ENCODE assay signal across 7 mouse cellular contexts in genomic region chr16:5049182-5049773, GRCm38 (mm10). TPM values are rescaled to one million over a fixed set of nuclear protein-coding genes. Genes with fewer than 3 reads are reported as not detected.
A peak's percentile ranks its signal among the peaks of the same experiment; 100 is the strongest.
DNase-seq lines count a peak whose midpoint lies in the region; ATAC-seq and TF ChIP-seq lines count a peak whose summit lies in the region.

No protein-coding gene starts in this region.

- peak overlapping the region; percentile 57 for H3K4me2 ChIP-seq in embryonic facial prominence, embryonic 14.5 days (ENCODE audit: low read depth, low read length)
- H3K4me2 ChIP-seq in midbrain, embryonic 16.5 days (ENCODE audit: low read length): peak overlapping the region; percentile 97

- H3K9me3 ChIP-seq in embryonic facial prominence, embryonic 14.5 days (ENCODE audit: control insufficient read depth, low read length): no peaks in the 10 kb centered on the region
- no peaks in the 10 kb centered on the region for H3K9me3 ChIP-seq in midbrain, embryonic 16.5 days (replicated peaks; ENCODE audit: control insufficient read depth, low read length, poor library complexity, severe bottlenecking)

- H3K4me3 ChIP-seq in testis, adult 2 months (ENCODE audit: control insufficient read depth, low read depth, low read length): peak overlapping the region; percentile 89
- H3K4me3 ChIP-seq in embryonic facial prominence, embryonic 14.5 days (ENCODE audit: low read depth, low read length): peak overlapping the region; percentile 86
- peak overlapping the region; percentile 97 for H3K4me3 ChIP-seq in midbrain, embryonic 16.5 days (ENCODE audit: low read depth, low read length)

- TF ChIP-seq CTCF in testis, adult 2 months (IDR thresholded peaks at IDR 0.05; ENCODE audit: control insufficient read depth, insufficient read depth, insufficient replicate concordance, low read depth, low read length): no peak

- peak; percentile 34 for ATAC-seq in embryonic facial prominence, embryonic 14.5 days (ENCODE audit: low read depth)
- ATAC-seq in midbrain, embryonic 16.5 days: peak; percentile 66

- peak overlapping the region; percentile 92 for H3K27ac ChIP-seq in testis, adult 2 months (ENCODE audit: control insufficient read depth, insufficient read depth, low read depth, low read length)
- peak overlapping the region; percentile 93 for H3K27ac ChIP-seq in embryonic facial prominence, embryonic 14.5 days (replicated peaks; ENCODE audit: low read depth, low read length)
- H3K27ac ChIP-seq in midbrain, embryonic 16.5 days (ENCODE audit: low read length): peak overlapping the region; percentile 90

- peaks cover 4% of the 10 kb centered on the region for H3K4me1 ChIP-seq in testis, adult 2 months (ENCODE audit: control insufficient read depth, insufficient read depth, low read length)
- H3K4me1 ChIP-seq in embryonic facial prominence, embryonic 14.5 days (ENCODE audit: control insufficient read depth, insufficient read depth, low read length): peaks cover 16% of the 10 kb centered on the region
- H3K4me1 ChIP-seq in midbrain, embryonic 16.5 days (ENCODE audit: control insufficient read depth, insufficient read depth, low read length): peaks cover 28% of the 10 kb centered on the region

- no peak for DNase-seq in testis, postnatal 10 days (ENCODE audit: low spot score)
- DNase-seq in embryonic facial prominence, embryonic 14.5 days (ENCODE audit: low spot score): no peak
- peak; percentile 7 for DNase-seq in large intestine, adult 2 months (ENCODE audit: low read depth, low spot score)
- DNase-seq in right cerebral cortex, postnatal 25 days: no peak
- no peak for DNase-seq in ovary, postnatal 36 days (ENCODE audit: low spot score)

- no peak for TF ChIP-seq POLR2A in testis, adult 2 months (IDR thresholded peaks at IDR 0.05; ENCODE audit: control insufficient read depth, low read depth, low read length)

- H3K36me3 ChIP-seq in testis, adult 2 months (ENCODE audit: control insufficient read depth, insufficient read depth, low read length): peaks cover 1% of the 10 kb centered on the region; the same call in 1 of the 2 replicates
- peaks cover 47% of the 10 kb centered on the region for H3K36me3 ChIP-seq in embryonic facial prominence, embryonic 14.5 days (ENCODE audit: control insufficient read depth, insufficient read depth, low read length)
- H3K36me3 ChIP-seq in midbrain, embryonic 16.5 days (ENCODE audit: control insufficient read depth, insufficient read depth, low read length): peaks cover 12% of the 10 kb centered on the region

- H3K9ac ChIP-seq in embryonic facial prominence, embryonic 14.5 days (ENCODE audit: low read depth, low read length): peak overlapping the region; percentile 88
- peak overlapping the region; percentile 91 for H3K9ac ChIP-seq in midbrain, embryonic 16.5 days (ENCODE audit: low read depth, low read length)

- no peaks in the 10 kb centered on the region for H3K27me3 ChIP-seq in testis, adult 2 months (ENCODE audit: control insufficient read depth, insufficient read depth, low read length)
- no peaks in the 10 kb centered on the region for H3K27me3 ChIP-seq in embryonic facial prominence, embryonic 14.5 days (replicated peaks; ENCODE audit: control insufficient read depth, insufficient read depth, low read length)
- H3K27me3 ChIP-seq in midbrain, embryonic 16.5 days (ENCODE audit: control insufficient read depth, insufficient read depth, low read depth, low read length): no peaks in the 10 kb centered on the region

- under 1% methylated on average over 32 of the region's 38 CpGs for WGBS in embryonic facial prominence, embryonic 14.5 days
- under 1% methylated on average over 38 of the region's 38 CpGs for WGBS in large intestine, adult 2 months
- under 1% methylated on average over 38 of the region's 38 CpGs for WGBS in midbrain, embryonic 16.5 days

RNA-seq across cellular contexts. Expression of gene Glyr1, which starts 0.4 kb away (rescaled TPM):
- polyA plus RNA-seq in testis, adult 2 months (2012; rRNA removed): 44.5 and 45.3 TPM in 2 replicates
- polyA plus RNA-seq in embryonic facial prominence, embryonic 14.5 days (2014; fragmentation: Nextera tagmentation; extraction: Ambion mirVana): 91.3 and 96.0 TPM in 2 replicates
- 52.5 and 65.5 TPM in 2 replicates for polyA plus RNA-seq in large intestine, adult 2 months (2012; rRNA removed)
- polyA plus RNA-seq in midbrain, embryonic 16.5 days (2015; fragmentation: Nextera tagmentation; extraction: Ambion mirVana): 194 and 204 TPM in 2 replicates

RNA-seq across cellular contexts. Expression of gene Ubn1, which starts 0.6 kb away (rescaled TPM):
- polyA plus RNA-seq in testis, adult 2 months (2012; rRNA removed): 26.8 and 28.4 TPM in 2 replicates
- 24.0 and 24.2 TPM in 2 replicates for polyA plus RNA-seq in embryonic facial prominence, embryonic 14.5 days (2014; fragmentation: Nextera tagmentation; extraction: Ambion mirVana)
- 22.4 and 31.1 TPM in 2 replicates for polyA plus RNA-seq in large intestine, adult 2 months (2012; rRNA removed)
- 11.3 and 12.2 TPM in 2 replicates for polyA plus RNA-seq in midbrain, embryonic 16.5 days (2015; fragmentation: Nextera tagmentation; extraction: Ambion mirVana)

RNA-seq across cellular contexts. Expression of gene Rogdi, which starts 35.9 kb away (rescaled TPM):
- 277 and 305 TPM in 2 replicates for polyA plus RNA-seq in testis, adult 2 months (2012; rRNA removed)
- polyA plus RNA-seq in embryonic facial prominence, embryonic 14.5 days (2014; fragmentation: Nextera tagmentation; extraction: Ambion mirVana): 50.2 and 53.0 TPM in 2 replicates
- polyA plus RNA-seq in large intestine, adult 2 months (2012; rRNA removed): 46.1 and 51.6 TPM in 2 replicates
- polyA plus RNA-seq in midbrain, embryonic 16.5 days (2015; fragmentation: Nextera tagmentation; extraction: Ambion mirVana): 147 and 164 TPM in 2 replicates

RNA-seq across cellular contexts. Expression of gene Smim22, which starts 42.2 kb away (rescaled TPM):
- 1.7 and 4.3 TPM in 2 replicates for polyA plus RNA-seq in testis, adult 2 months (2012; rRNA removed)
- 5.8 and 9.3 TPM in 2 replicates for polyA plus RNA-seq in embryonic facial prominence, embryonic 14.5 days (2014; fragmentation: Nextera tagmentation; extraction: Ambion mirVana)
- polyA plus RNA-seq in large intestine, adult 2 months (2012; rRNA removed): 436 and 466 TPM in 2 replicates
- polyA plus RNA-seq in midbrain, embryonic 16.5 days (2015; fragmentation: Nextera tagmentation; extraction: Ambion mirVana): 0.91 and 1.7 TPM in 2 replicates

RNA-seq across cellular contexts. Expression of gene Sept12, which starts 51.6 kb away (rescaled TPM):
- polyA plus RNA-seq in testis, adult 2 months (2012; rRNA removed): 558 and 561 TPM in 2 replicates
- 0.22 TPM in 1 of 2 replicates, not detected in the other for polyA plus RNA-seq in embryonic facial prominence, embryonic 14.5 days (2014; fragmentation: Nextera tagmentation; extraction: Ambion mirVana)
- 0.11 and 0.44 TPM in 2 replicates for polyA plus RNA-seq in large intestine, adult 2 months (2012; rRNA removed)
- not detected in 2 replicates for polyA plus RNA-seq in midbrain, embryonic 16.5 days (2015; fragmentation: Nextera tagmentation; extraction: Ambion mirVana)
